Mouse (Mus musculus): Measurements from ENCODE around the gene Teddm3. TPM values are rescaled to one million over a fixed set of nuclear protein-coding genes. Genes with fewer than 3 reads are reported as not detected.
"Not testable (repeated sequence)": the region's sequence is repeated elsewhere in the genome, so short reads cannot be mapped to it uniquely, and the experiment has no call there.

Gene Teddm3
- 0.14 TPM in 1 of 2 replicates, not detected in the other for polyA plus RNA-seq (2012; rRNA removed)

- H3K27me3 ChIP-seq (ENCODE audit: control insufficient read depth, insufficient read depth, low read length); DNase-seq; H3K4me3 ChIP-seq (replicated peaks; ENCODE audit: insufficient read depth, low read depth, low read length); H3K4me1 ChIP-seq (ENCODE audit: control insufficient read depth, insufficient read depth, low read length); H3K27ac ChIP-seq (ENCODE audit: insufficient read depth, low read length): not testable (repeated sequence)
- no CpG with 5 or more reads among the region's 2 CpGs for WGBS
Observed at GRCm38 (mm10) chr16:21153900-21154299, at the start of gene Teddm3. Teddm3 (minus strand) TSS chr16:21154000.

GRCm38 (mm10) chr16:21202731-21203130, 48.9 kb upstream of the Teddm3 start:
- no peaks in the 10 kb centered on the region for H3K27me3 ChIP-seq (ENCODE audit: control insufficient read depth, insufficient read depth, low read length)
- H3K27ac ChIP-seq (ENCODE audit: insufficient read depth, low read length), result no peak overlapping the region
- TF ChIP-seq POLR2A (IDR thresholded peaks at IDR 0.05; ENCODE audit: borderline replicate concordance, insufficient read depth, low read length) (no peak), CTCF (IDR thresholded peaks at IDR 0.05; ENCODE audit: borderline replicate concordance, insufficient read depth, low read depth, low read length) (no peak)
- WGBS, result 84% methylated on average over 4 of the region's 4 CpGs
- H3K4me3 ChIP-seq (replicated peaks; ENCODE audit: insufficient read depth, low read depth, low read length), result no peak overlapping the region
- no peaks in the 10 kb centered on the region for H3K4me1 ChIP-seq (ENCODE audit: control insufficient read depth, insufficient read depth, low read length)
- no peak for DNase-seq

- H3K4me1 ChIP-seq (ENCODE audit: control insufficient read depth, insufficient read depth, low read length), result no peaks in the 10 kb centered on the region
- no peak overlapping the region for H3K27ac ChIP-seq (ENCODE audit: insufficient read depth, low read length)
- no peak overlapping the region for H3K4me3 ChIP-seq (replicated peaks; ENCODE audit: insufficient read depth, low read depth, low read length)
- no peaks in the 10 kb centered on the region for H3K27me3 ChIP-seq (ENCODE audit: control insufficient read depth, insufficient read depth, low read length)
- 68% methylated on average over 8 of the region's 8 CpGs for WGBS
- DNase-seq, result no peak
- no peak for TF ChIP-seq POLR2A (IDR thresholded peaks at IDR 0.05; ENCODE audit: borderline replicate concordance, insufficient read depth, low read length)
- no peak for TF ChIP-seq CTCF (IDR thresholded peaks at IDR 0.05; ENCODE audit: borderline replicate concordance, insufficient read depth, low read depth, low read length)
Observed at GRCm38 (mm10) chr16:21199426-21199825, 45.6 kb upstream of the Teddm3 start.

GRCm38 (mm10) chr16:21198529-21198928, 44.7 kb upstream of the Teddm3 start:
- DNase-seq, result no peak
- no peaks in the 10 kb centered on the region for H3K4me1 ChIP-seq (ENCODE audit: control insufficient read depth, insufficient read depth, low read length)
- TF ChIP-seq POLR2A (IDR thresholded peaks at IDR 0.05; ENCODE audit: borderline replicate concordance, insufficient read depth, low read length) (no peak), CTCF (IDR thresholded peaks at IDR 0.05; ENCODE audit: borderline replicate concordance, insufficient read depth, low read depth, low read length) (peak; percentile 34; the same call in 1 of the 2 replicates)
- H3K27ac ChIP-seq (ENCODE audit: insufficient read depth, low read length), result no peak overlapping the region
- H3K4me3 ChIP-seq (replicated peaks; ENCODE audit: insufficient read depth, low read depth, low read length), result no peak overlapping the region
- 12% methylated on average over 1 of the region's 1 CpGs for WGBS
- H3K27me3 ChIP-seq (ENCODE audit: control insufficient read depth, insufficient read depth, low read length), result no peaks in the 10 kb centered on the region

- TF ChIP-seq POLR2A (IDR thresholded peaks at IDR 0.05; ENCODE audit: borderline replicate concordance, insufficient read depth, low read length) (no peak), CTCF (IDR thresholded peaks at IDR 0.05; ENCODE audit: borderline replicate concordance, insufficient read depth, low read depth, low read length) (no peak)
- no peak overlapping the region for H3K4me3 ChIP-seq (replicated peaks; ENCODE audit: insufficient read depth, low read depth, low read length)
- H3K27ac ChIP-seq (ENCODE audit: insufficient read depth, low read length), result no peak overlapping the region
- no peak for DNase-seq
- no peaks in the 10 kb centered on the region for H3K4me1 ChIP-seq (ENCODE audit: control insufficient read depth, insufficient read depth, low read length)
- WGBS, result 86% methylated on average over 7 of the region's 7 CpGs
- no peaks in the 10 kb centered on the region for H3K27me3 ChIP-seq (ENCODE audit: control insufficient read depth, insufficient read depth, low read length)
Observed at GRCm38 (mm10) chr16:21198006-21198405, 44.2 kb upstream of the Teddm3 start.

GRCm38 (mm10) chr16:21197542-21197941, 43.7 kb upstream of the Teddm3 start:
- no peak for DNase-seq
- Histone ChIP-seq H3K27ac (ENCODE audit: insufficient read depth, low read length) (no peak overlapping the region), H3K4me1 (ENCODE audit: control insufficient read depth, insufficient read depth, low read length) (no peaks in the 10 kb centered on the region), H3K27me3 (ENCODE audit: control insufficient read depth, insufficient read depth, low read length) (no peaks in the 10 kb centered on the region), H3K4me3 (replicated peaks; ENCODE audit: insufficient read depth, low read depth, low read length) (no peak overlapping the region)
- no peak for TF ChIP-seq CTCF (IDR thresholded peaks at IDR 0.05; ENCODE audit: borderline replicate concordance, insufficient read depth, low read depth, low read length)
- no peak for TF ChIP-seq POLR2A (IDR thresholded peaks at IDR 0.05; ENCODE audit: borderline replicate concordance, insufficient read depth, low read length)
- WGBS, result 89% methylated on average over 4 of the region's 4 CpGs

- no peak for DNase-seq
- WGBS, result 91% methylated on average over 3 of the region's 3 CpGs
- Histone ChIP-seq H3K27me3 (ENCODE audit: control insufficient read depth, insufficient read depth, low read length) (no peaks in the 10 kb centered on the region), H3K27ac (ENCODE audit: insufficient read depth, low read length) (no peak overlapping the region), H3K4me1 (ENCODE audit: control insufficient read depth, insufficient read depth, low read length) (no peaks in the 10 kb centered on the region), H3K4me3 (replicated peaks; ENCODE audit: insufficient read depth, low read depth, low read length) (no peak overlapping the region)
- TF ChIP-seq POLR2A (IDR thresholded peaks at IDR 0.05; ENCODE audit: borderline replicate concordance, insufficient read depth, low read length) (no peak), CTCF (IDR thresholded peaks at IDR 0.05; ENCODE audit: borderline replicate concordance, insufficient read depth, low read depth, low read length) (no peak)
Observed at GRCm38 (mm10) chr16:21196576-21196975, 42.8 kb upstream of the Teddm3 start.

GRCm38 (mm10) chr16:21195260-21195866, 41.6 kb upstream of the Teddm3 start:
- no peak overlapping the region for H3K27ac ChIP-seq (ENCODE audit: insufficient read depth, low read length)
- WGBS, result 65% methylated on average over 8 of the region's 8 CpGs

More at GRCm38 (mm10) chr16:21195260-21195866, 41.6 kb upstream of the Teddm3 start:
- DNase-seq, result no peak
- no peak overlapping the region for H3K4me3 ChIP-seq (replicated peaks; ENCODE audit: insufficient read depth, low read depth, low read length)
- no peaks in the 10 kb centered on the region for H3K27me3 ChIP-seq (ENCODE audit: control insufficient read depth, insufficient read depth, low read length)
- no peaks in the 10 kb centered on the region for H3K4me1 ChIP-seq (ENCODE audit: control insufficient read depth, insufficient read depth, low read length)
- TF ChIP-seq POLR2A (IDR thresholded peaks at IDR 0.05; ENCODE audit: borderline replicate concordance, insufficient read depth, low read length) (no peak), CTCF (IDR thresholded peaks at IDR 0.05; ENCODE audit: borderline replicate concordance, insufficient read depth, low read depth, low read length) (no peak)
